Mouse (Mus musculus): ENCODE measurements around the gene Wdr6. TPM values are rescaled to one million over a fixed set of nuclear protein-coding genes. Genes with fewer than 3 reads are reported as not detected.

The Wdr6 gene
- polyA plus RNA-seq, 1 experiment = 138 TPM

DNA sequence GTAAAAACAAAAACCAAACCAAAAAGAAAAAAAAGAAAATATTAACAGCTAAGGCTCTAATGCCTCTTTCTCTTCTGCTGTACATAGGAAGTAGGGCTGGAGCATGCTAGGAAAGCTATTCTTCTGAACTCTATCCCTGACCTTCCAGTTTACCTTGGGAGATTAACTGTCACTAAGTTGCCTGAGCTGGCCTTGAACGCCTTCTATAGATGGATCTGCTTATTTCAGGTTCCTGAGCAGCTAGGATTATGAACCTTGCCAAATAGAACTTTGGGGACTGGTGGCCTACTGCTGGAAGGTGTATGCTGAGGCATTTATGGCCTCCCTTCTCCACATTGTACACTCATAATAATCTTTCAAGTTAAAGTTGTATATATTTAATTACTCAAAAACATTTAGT lies 47.6 kb downstream of the Wdr6 start:
- DNase-seq (ENCODE audit: extremely low spot score in 1 of 2, low spot score in 1 of 2) = no peak

- DNase-seq (ENCODE audit: extremely low spot score in 1 of 2, low spot score in 1 of 2) = no peak
These were observed 53.1 kb downstream of the Wdr6 start for GRCm38 (mm10) chr9:108525400-108525799.

- no peak for DNase-seq (ENCODE audit: extremely low spot score in 1 of 2, low spot score in 1 of 2)
These were observed 55.2 kb downstream of the Wdr6 start for GRCm38 (mm10) chr9:108523341-108523740.

Other genes starting within 250 kb of the Wdr6 start
- gene Gpx1, start 239.8 kb downstream of the Wdr6 start, polyA plus RNA-seq (2012; rRNA removed) = 271 and 307 TPM in 2 replicates
- gene Usp4, start 230.9 kb downstream of the Wdr6 start, polyA plus RNA-seq (2012; rRNA removed) = 116 and 128 TPM in 2 replicates
- gene 1700102P08Rik, start 185.9 kb downstream of the Wdr6 start, polyA plus RNA-seq (2012; rRNA removed) = 1.5 and 1.6 TPM in 2 replicates
- 0.86 and 0.98 TPM in 2 replicates for gene Ccdc36, start 150.3 kb downstream of the Wdr6 start, polyA plus RNA-seq (2012; rRNA removed)
- not detected in 2 replicates for gene BC048562, start 142.3 kb downstream of the Wdr6 start, polyA plus RNA-seq (2012; rRNA removed)
- 22.3 and 22.6 TPM in 2 replicates for gene Ccdc71, start 118.2 kb downstream of the Wdr6 start, polyA plus RNA-seq (2012; rRNA removed)
- 62.5 and 63.7 TPM in 2 replicates for gene Klhdc8b, start 117.2 kb downstream of the Wdr6 start, polyA plus RNA-seq (2012; rRNA removed)
- gene Lamb2, start 99.0 kb downstream of the Wdr6 start, polyA plus RNA-seq (2012; rRNA removed) = 36.6 and 38.1 TPM in 2 replicates
- 172 TPM in 2 replicates for gene Usp19, start 88.1 kb downstream of the Wdr6 start, polyA plus RNA-seq (2012; rRNA removed)
- 123 and 126 TPM in 2 replicates for gene Qars, start 71.0 kb downstream of the Wdr6 start, polyA plus RNA-seq (2012; rRNA removed)
- 98.2 and 129 TPM in 2 replicates for gene Qrich1, start 61.9 kb downstream of the Wdr6 start, polyA plus RNA-seq (2012; rRNA removed)
- 72.2 and 74.4 TPM in 2 replicates for gene Impdh2, start 18.5 kb downstream of the Wdr6 start, polyA plus RNA-seq (2012; rRNA removed)
- gene Ndufaf3, start 11.3 kb downstream of the Wdr6 start, polyA plus RNA-seq (2012; rRNA removed) = 61.2 and 63.4 TPM in 2 replicates
- 259 and 275 TPM in 2 replicates for gene Dalrd3, start 8.9 kb downstream of the Wdr6 start, polyA plus RNA-seq (2012; rRNA removed)
- gene P4htm, start 18.9 kb upstream of the Wdr6 start, polyA plus RNA-seq (2012; rRNA removed) = 105 TPM in 2 replicates
- 47.2 and 49.0 TPM in 2 replicates for gene Arih2, start 70.6 kb upstream of the Wdr6 start, polyA plus RNA-seq (2012; rRNA removed)
- 14.3 and 15.2 TPM in 2 replicates for gene Slc25a20, start 83.3 kb upstream of the Wdr6 start, polyA plus RNA-seq (2012; rRNA removed)
- 21.9 and 23.3 TPM in 2 replicates for gene Prkar2a, start 110.6 kb upstream of the Wdr6 start, polyA plus RNA-seq (2012; rRNA removed)
- 204 and 217 TPM in 2 replicates for gene Ip6k2, start 205.1 kb upstream of the Wdr6 start, polyA plus RNA-seq (2012; rRNA removed)
- 55.5 and 58.8 TPM in 2 replicates for gene Nckipsd, start 229.6 kb upstream of the Wdr6 start, polyA plus RNA-seq (2012; rRNA removed)
- 67.4 and 74.7 TPM in 2 replicates for gene Celsr3, start 247.6 kb upstream of the Wdr6 start, polyA plus RNA-seq (2012; rRNA removed)

Data from frontal cortex, adult 2 months (tissue).